Mouse (Mus musculus): ENCODE measurements around the gene Mta1. TPM values are rescaled to one million over a fixed set of nuclear protein-coding genes. Genes with fewer than 3 reads are reported as not detected.

Mta1 gene
- total RNA-seq, 2 experiments from 2014 or later, result 84.2 to 85.2 TPM

- DNase-seq (ENCODE audit: low spot score in 2 of 2), result no peak
Observed at GRCm38 (mm10) chr12:113133260-113133659, 35.2 kb downstream of the Mta1 start.

DNA sequence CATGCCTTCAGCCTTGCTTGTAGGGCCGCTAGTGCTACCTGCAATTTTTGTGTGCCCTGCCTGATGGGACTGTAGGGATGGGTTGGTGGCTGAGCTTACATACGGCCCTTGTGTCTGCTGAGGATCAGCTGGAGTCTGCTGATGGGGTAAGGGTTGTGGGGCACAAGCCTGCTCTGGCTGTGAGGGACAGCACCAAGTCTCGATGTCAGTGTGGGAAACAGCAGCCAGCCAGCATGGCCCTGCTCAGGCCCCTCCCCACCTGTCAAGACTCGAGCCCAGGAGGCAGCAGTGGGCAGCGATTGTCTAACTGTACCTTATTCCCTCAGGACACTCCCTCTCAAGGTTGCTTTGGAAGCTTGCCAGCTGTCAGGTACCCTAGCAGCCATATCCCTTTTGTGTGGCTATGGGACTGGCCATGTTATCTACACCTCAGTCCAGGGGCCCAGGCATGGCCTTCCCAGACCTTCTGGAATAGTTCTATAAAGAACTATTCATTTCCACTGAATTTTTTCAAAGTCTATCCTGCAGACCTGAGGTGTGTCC is 35.9 kb downstream of the Mta1 start:
- no peak for DNase-seq (ENCODE audit: low spot score in 2 of 2)

GRCm38 (mm10) chr12:113134502-113134901 is 36.4 kb downstream of the Mta1 start:
- DNase-seq (ENCODE audit: low spot score in 2 of 2), result no peak

DNA sequence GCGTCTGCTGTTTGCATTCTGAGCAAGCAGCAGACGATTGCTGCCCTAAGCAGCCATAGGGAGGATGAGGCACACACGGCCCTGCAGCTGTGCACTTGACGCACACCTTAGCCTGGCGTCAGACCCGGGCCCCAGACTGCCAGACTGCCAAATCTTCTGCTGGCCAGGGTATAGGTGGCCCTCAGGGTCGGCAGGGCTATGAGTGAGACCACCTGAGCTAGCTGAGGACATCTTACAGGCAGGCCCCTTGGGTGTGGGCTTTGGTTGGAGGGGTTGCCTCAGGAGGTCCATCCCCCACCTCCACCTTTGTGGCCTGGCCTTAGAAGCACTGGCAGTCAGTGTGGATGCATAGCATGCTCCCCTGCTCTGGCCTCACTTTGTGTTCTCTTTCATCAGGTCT is 37.3 kb downstream of the Mta1 start:
- DNase-seq (ENCODE audit: low spot score in 2 of 2), result no peak

DNA sequence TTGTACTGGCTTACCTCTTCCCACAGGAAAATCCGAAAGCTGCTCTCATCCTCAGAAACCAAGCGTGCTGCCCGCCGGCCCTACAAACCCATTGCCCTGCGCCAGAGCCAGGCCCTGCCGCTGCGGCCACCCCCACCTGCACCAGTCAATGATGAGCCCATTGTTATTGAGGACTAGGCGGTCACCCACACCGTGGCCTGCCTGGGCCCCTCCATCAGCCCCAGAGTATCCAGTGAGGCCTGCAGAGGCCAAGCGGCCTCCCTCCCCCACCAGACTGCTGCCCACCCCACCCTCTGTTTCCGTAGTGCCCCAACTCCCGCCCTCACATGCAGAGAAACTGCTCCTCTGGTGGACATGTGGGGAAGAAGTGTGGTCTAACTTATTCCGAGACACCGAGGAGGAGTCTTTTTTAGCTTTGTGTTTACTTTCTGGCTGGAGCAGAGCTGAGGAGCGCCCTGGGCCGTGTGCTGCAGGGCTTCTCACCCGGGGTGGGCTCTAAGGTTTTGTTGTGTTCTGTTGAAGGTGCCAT is 38.5 kb downstream of the Mta1 start:
- no peak for DNase-seq (ENCODE audit: low spot score in 2 of 2)

DNA sequence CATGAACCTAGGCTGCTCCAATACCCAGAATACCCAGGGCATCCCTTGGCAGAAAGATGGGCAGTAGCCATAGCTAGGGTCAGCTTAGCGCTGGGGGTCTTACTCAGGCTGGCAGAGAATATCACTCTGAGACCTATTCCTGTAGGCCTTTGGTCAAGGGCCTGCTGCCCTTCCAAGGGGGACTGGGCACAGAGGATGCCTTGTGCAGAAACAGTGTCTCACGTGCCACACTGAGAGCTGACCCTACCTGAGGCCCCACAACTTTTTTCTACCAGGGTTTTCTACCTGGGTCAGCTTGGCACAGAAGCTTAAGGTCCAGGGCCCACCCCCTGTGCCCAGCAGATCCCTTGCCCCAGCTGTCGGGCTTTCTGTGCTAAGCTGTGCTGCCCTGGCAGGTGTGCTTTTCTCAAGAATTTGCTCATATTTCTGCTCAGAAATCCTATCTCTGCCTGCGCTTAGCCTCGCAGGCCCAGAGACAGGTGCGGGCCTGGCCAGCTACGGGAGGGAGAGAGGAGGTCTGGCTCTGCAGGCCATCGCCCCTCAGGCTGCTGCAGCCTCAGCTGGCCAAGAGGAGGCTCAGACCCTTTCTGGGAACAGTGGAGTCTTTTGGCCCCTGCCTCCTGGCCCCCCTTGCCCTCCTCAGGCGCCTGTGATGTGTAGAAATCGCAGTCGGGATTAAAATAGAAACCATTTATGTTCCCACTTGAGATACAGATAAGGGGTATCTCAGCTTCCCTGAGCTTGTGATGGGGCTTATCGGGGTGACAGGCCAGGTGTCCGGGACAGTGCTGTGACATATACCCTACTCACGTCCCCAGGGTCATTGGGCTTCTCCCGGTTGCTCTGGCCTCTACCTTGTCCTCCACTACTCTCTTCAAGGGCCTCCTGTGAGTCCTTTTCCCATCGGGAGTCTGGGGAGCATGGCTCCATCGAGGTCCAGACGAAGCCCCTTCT is 39.5 kb downstream of the Mta1 start:
- DNase-seq (ENCODE audit: low spot score in 2 of 2), result no peak

GRCm38 (mm10) chr12:113138291-113138690 is 40.2 kb downstream of the Mta1 start:
- no peak for DNase-seq (ENCODE audit: low spot score in 2 of 2)

DNA sequence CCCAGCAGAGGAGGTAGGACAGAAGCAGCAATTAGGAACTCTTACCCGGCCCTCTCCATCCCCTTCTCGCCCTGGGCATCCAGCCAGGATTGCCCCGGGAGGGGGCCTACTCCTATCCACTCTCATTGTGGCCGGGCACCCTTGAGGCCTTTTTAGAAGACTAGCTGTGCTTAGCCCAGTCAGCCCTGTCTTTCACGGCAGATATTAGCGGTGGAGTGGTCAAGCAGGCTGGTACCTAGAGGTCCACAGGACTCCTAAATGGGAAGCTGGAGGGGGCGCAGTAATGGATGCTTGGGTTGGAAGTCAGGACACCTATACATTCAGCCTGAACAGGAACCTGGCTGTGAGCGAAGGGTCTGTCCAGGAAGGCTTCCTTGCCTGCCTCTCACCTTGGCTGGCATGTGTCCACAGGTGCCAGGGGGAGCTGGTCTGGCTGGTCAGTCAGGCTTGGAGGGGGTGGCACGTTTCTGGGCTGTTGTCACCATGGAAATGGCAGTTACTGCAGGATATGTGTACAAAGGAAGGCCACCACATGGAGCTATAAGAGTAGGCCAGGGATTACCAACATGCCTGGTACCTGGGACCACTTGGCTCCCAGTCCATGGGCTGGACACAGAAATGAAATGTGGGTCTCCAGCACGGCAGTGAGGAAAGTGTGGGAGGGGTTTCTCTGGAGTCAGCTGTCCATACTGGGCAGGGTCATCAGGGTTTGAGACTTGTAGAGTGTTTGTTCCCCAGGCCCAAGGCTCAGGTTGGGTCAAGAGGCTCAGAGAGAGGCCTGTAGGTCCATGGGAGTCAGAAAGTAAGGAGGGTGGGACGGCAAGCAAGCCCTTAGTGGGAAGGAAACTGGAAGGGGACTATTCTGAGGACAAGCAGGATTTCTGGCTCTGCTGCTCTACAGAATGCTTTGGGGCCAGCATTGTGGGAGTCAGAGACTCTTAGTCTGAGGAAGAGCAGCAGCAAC is 41.1 kb downstream of the Mta1 start:
- DNase-seq (ENCODE audit: low spot score in 2 of 2), result no peak

DNA sequence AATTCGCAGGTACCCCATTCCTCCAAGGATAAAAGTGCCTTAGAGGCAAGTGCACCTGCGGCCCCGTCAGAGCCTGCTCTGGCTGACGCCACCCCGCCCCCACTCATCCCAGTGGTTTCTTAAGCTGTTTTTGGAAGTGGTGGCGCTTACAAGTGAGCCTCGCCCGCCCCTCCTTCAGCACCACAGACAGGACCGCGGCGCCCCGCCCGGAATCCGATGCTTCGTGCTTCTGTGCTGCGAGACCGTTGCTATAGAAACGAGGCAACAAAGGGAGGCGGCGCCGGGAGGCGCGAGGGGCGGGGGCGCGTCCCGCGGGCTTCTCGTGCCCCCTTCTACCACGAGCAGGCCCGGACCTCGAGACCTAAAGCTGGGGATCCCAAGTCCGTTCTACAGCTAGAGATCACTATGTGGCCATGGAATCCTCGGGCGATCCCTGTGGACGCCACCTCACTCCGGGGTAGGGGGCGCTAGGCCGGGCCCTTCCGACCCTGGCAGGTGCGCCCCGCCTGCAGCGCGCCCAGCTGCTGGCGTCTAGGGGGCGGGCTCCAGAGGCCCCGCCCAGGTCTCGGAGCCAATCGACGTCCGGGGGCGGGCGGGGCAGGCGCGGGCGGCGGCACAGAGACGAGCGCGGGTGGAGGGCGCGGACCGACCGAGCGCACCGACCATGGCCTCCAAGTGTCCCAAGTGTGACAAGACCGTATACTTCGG is 42.0 kb downstream of the Mta1 start, which contains the start of gene Crip2:
Gene Crip2, plus strand, starts transcription at position 329 of the 708 bp plus-strand sequence.
- peak; percentile 92 to 93 for DNase-seq (ENCODE audit: low spot score in 2 of 2)

GRCm38 (mm10) chr12:113140616-113141411 is 42.7 kb downstream of the Mta1 start:
- DNase-seq (ENCODE audit: low spot score in 2 of 2), result peak in 1 of 2 experiments; percentile 62

DNA sequence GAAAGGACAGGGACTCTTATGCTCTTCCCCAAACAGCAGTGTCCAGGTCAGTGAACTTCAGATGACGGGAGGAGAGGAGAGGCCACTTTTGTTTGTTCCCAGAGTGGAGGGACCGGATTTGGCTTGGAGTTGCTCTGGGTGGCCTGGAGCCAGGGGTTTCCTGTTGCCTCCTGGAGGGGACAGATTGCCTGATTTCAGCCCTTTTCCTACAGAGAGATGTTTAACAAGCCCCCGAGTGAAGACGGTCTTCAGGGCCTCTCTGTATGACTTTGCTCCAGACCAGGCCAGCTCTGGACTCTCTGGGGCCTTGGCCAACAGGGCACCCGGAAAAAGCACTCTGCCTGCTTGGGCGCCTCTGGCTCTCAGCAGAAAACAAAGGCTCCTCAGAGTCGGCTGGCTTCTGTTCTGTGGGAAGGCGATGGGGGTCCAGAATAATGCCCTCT is 43.5 kb downstream of the Mta1 start:
- DNase-seq (ENCODE audit: low spot score in 2 of 2), result peak in 1 of 2 experiments; percentile 57

GRCm38 (mm10) chr12:113142021-113142975 is 44.2 kb downstream of the Mta1 start:
- peak; percentile 65 to 81 for DNase-seq (ENCODE audit: low spot score in 2 of 2)

DNA sequence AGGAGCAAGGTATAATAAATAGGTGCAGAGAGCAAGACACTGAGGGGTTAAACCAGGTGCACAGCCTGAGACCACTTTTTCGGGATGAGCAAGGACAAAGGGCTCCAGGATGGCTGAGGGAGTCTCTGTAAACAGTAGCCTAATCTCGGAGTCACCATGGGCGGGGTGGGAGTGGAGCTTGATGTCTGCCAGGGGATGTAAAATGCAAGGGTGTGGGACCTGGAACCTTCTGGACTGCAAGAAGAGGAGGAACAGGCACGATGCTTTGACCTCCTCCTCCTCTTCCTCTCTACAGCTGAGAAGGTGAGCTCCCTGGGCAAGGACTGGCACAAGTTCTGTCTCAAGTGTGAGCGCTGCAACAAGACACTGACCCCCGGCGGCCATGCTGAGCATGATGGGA is 45.1 kb downstream of the Mta1 start:
- no peak for DNase-seq (ENCODE audit: low spot score in 2 of 2)

DNA sequence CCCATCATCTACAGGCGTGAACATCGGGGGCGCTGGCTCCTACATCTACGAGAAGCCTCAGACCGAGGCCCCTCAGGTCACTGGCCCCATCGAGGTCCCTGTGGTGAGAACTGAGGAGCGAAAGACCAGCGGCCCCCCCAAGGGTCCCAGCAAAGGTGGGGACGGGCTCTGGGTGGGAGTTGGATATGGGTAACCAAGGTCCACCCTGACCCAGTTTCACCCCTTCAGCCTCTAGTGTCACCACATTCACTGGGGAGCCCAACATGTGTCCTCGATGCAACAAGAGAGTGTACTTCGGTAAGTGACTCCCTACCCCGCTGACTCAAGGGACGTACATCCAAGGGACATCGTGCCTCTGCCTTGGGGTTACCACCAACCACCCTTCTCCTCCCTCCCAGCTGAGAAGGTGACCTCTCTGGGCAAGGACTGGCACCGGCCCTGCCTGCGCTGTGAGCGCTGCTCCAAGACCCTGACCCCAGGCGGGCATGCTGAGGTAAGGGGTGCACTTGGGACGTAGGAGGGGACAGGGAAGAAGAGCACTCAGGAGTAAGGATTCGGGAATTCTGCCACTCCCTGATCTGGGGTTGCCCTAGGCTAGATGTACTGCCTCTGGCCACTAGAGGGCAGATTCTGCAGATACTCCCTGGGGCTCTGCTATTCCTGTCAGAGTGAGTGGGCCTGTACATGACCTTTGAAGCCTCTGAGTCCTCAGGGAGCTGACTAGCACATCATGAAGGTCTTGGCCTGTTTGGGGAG is 46.1 kb downstream of the Mta1 start:
- DNase-seq (ENCODE audit: low spot score in 2 of 2), result no peak

DNA sequence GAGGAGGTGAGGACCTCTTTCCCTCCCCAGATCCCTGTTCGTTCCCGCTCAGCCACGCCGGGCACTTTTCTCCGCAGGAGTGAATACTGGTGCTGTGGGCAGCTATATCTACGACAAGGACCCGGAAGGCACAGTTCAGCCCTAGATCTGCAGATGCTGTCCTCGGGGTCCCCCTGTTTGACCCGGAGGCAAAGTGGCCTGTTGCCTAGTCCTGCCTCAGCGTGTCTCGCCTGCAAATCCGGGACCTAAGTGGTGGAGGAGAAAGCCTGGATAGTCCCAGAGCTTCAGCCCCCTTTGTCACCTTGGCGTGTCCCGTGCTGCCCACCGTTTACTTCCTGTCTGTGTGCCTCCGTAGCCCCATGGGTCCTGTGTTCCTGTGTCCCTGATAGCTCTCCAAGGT is 46.8 kb downstream of the Mta1 start:
- no peak for DNase-seq (ENCODE audit: low spot score in 2 of 2)

DNA sequence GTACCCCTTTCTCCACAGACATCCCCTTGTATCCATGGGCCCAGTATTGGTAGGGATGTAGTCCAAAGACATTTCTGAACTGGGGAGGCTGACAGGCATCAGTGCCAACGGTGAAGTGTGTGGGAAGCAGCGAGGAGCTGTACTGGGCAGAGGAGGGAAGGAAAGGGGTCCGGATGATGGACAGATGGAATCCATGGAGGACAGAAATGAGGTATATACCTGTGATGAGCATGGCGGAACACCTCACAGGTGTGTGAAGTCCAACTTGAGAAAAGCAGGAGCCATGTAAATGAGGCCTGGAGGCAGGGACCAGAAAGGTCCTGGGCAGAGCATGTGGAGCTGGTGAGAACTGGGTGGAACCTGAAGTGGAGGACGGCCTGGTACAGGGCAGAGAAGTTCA is 47.5 kb downstream of the Mta1 start:
- no peak for DNase-seq (ENCODE audit: low spot score in 2 of 2)

Measured in layer of hippocampus, postnatal 14 days (tissue).